Mouse (Mus musculus) thymus, adult 2 months (tissue): ENCODE data around the gene Ust.

Source experiments
- CTCF ChIP-seq: fragments of 200-500 bp; IDR thresholded peaks from 2 replicates; pipeline ENCODE4 v1.5.1; 2012; ENCODE audit warnings: mild to moderate bottlenecking, control low read depth, low read length, moderate library complexity, borderline replicate concordance; ENCODE audit not compliant: control insufficient read depth, poor library complexity, insufficient read depth; ENCODE audit errors: extremely low read depth
- POLR2A ChIP-seq: fragments of 200-500 bp; IDR thresholded peaks from 2 replicates; pipeline ENCODE4 v1.6.1; 2012; ENCODE audit warnings: mild to moderate bottlenecking, low read length, control low read depth, moderate library complexity; ENCODE audit not compliant: control insufficient read depth, poor library complexity, insufficient read depth; ENCODE audit errors: extremely low read depth

GRCm38 (mm10) chr10:8369894-8370500 lies 148.6 kb downstream of the Ust start:
- no peak for TF ChIP-seq CTCF
- TF ChIP-seq POLR2A, result no peak
